Mouse (Mus musculus) bone marrow, adult 2 months (tissue): ENCODE results near the gene Naa15.

ENCODE experiments used
- CTCF ChIP-seq: fragments of 200-500 bp; IDR thresholded peaks from 2 replicates; pipeline ENCODE4 v1.5.1; 2011; ENCODE audit warnings: low read length, control low read depth; ENCODE audit not compliant: control insufficient read depth, insufficient read depth
- POLR2A ChIP-seq: fragments of 200-500 bp; IDR thresholded peaks from 2 replicates; pipeline ENCODE4 v1.6.1; 2011; ENCODE audit warnings: low read depth, mild to moderate bottlenecking, control low read depth, low read length, borderline replicate concordance; ENCODE audit not compliant: control insufficient read depth

GRCm38 (mm10) chr3:51398667-51399066 is 16.3 kb upstream of the Naa15 start:
- no peak for TF ChIP-seq POLR2A
- no peak for TF ChIP-seq CTCF
